Comparison of ENCODE assay signal across 8 mouse cellular contexts in genomic region chr17:55878282-55878635, GRCm38 (mm10). TPM values are rescaled to one million over a fixed set of nuclear protein-coding genes. Genes with fewer than 3 reads are reported as not detected.
A peak's percentile ranks its signal among the peaks of the same experiment; 100 is the strongest.
DNase-seq lines count a peak whose midpoint lies in the region; ATAC-seq and TF ChIP-seq lines count a peak whose summit lies in the region.
"Not testable (repeated sequence)": the region's sequence is repeated elsewhere in the genome, so short reads cannot be mapped to it uniquely, and the experiment has no call there.

No protein-coding gene starts in this region.

- not testable (repeated sequence) for ATAC-seq in forebrain, embryonic 14.5 days; hindbrain, embryonic 12.5 days (ENCODE audit: low FRiP score); stomach, embryonic 16.5 days (ENCODE audit: insufficient read depth, low FRiP score)

- TF ChIP-seq POLR2A in lung, adult 2 months (IDR thresholded peaks at IDR 0.05; ENCODE audit: borderline replicate concordance, extremely low read depth, low read depth, low read length): not testable (repeated sequence)

- H3K27me3 ChIP-seq in E14TG2a.4 (ENCODE audit: insufficient read depth, low read length); forebrain, embryonic 14.5 days (replicated peaks; ENCODE audit: control insufficient read depth, insufficient read depth, low read length); hindbrain, embryonic 12.5 days; stomach, embryonic 16.5 days (ENCODE audit: control insufficient read depth, insufficient read depth, low read length): not testable (repeated sequence)

- peaks cover 36% of the 10 kb centered on the region for H3K9me3 ChIP-seq in E14TG2a.4 (ENCODE audit: low read length)
- H3K9me3 ChIP-seq in forebrain, embryonic 14.5 days (replicated peaks; ENCODE audit: control insufficient read depth, low read length); hindbrain, embryonic 12.5 days (replicated peaks); stomach, embryonic 16.5 days (replicated peaks; ENCODE audit: control insufficient read depth, low read length): not testable (repeated sequence)

- peak overlapping the region; percentile 83 for H3K4me3 ChIP-seq in E14TG2a.4 (replicated peaks; ENCODE audit: low read length)
- H3K4me3 ChIP-seq in forebrain, embryonic 14.5 days (ENCODE audit: low read depth, low read length): peak overlapping the region; percentile 40
- peak overlapping the region; percentile 43 for H3K4me3 ChIP-seq in hindbrain, embryonic 12.5 days
- H3K4me3 ChIP-seq in lung, adult 2 months (replicated peaks; ENCODE audit: extremely low read depth, low read depth, low read length): peak overlapping the region; percentile 33
- peak overlapping the region; percentile 55 for H3K4me3 ChIP-seq in stomach, embryonic 16.5 days (replicated peaks; ENCODE audit: low read length)

- H3K9ac ChIP-seq in forebrain, embryonic 14.5 days (ENCODE audit: low read length): peak overlapping the region; percentile 51
- H3K9ac ChIP-seq in hindbrain, embryonic 12.5 days: peak overlapping the region; percentile 58
- H3K9ac ChIP-seq in stomach, embryonic 16.5 days (ENCODE audit: low read length): peak overlapping the region; percentile 65

- TF ChIP-seq CTCF in E14TG2a.4 (conservative IDR thresholded peaks at IDR 0.05; ENCODE audit: low read length); lung, adult 2 months (IDR thresholded peaks at IDR 0.05; ENCODE audit: insufficient read depth, low read length): not testable (repeated sequence)

- H3K27ac ChIP-seq in forebrain, embryonic 14.5 days (ENCODE audit: low read depth, low read length): not testable (repeated sequence)
- H3K27ac ChIP-seq in hindbrain, embryonic 12.5 days: peak overlapping the region; percentile 40; the same call in 1 of the 2 replicates
- peak overlapping the region; percentile 91 for H3K27ac ChIP-seq in stomach, embryonic 16.5 days (ENCODE audit: low read length)

- under 1% methylated on average over 6 of the region's 8 CpGs for WGBS in forebrain, embryonic 14.5 days
- WGBS in hindbrain, embryonic 12.5 days: 2% methylated on average over 7 of the region's 8 CpGs
- 0% methylated on average over 6 of the region's 8 CpGs for WGBS in lung, adult 2 months
- 0% methylated on average over 6 of the region's 8 CpGs for WGBS in stomach, embryonic 16.5 days

- not testable (repeated sequence) for H3K36me3 ChIP-seq in E14TG2a.4 (ENCODE audit: insufficient read depth, low read length); forebrain, embryonic 14.5 days (ENCODE audit: control insufficient read depth, insufficient read depth, low read length); hindbrain, embryonic 12.5 days; stomach, embryonic 16.5 days (ENCODE audit: control insufficient read depth, insufficient read depth, low read length)

- peak overlapping the region; percentile 58 for H3K4me2 ChIP-seq in forebrain, embryonic 14.5 days (ENCODE audit: low read length)
- peak overlapping the region; percentile 60 for H3K4me2 ChIP-seq in hindbrain, embryonic 12.5 days (replicated peaks)
- H3K4me2 ChIP-seq in stomach, embryonic 16.5 days (ENCODE audit: low read depth, low read length): peak overlapping the region; percentile 70

- H3K4me1 ChIP-seq in E14TG2a.4 (replicated peaks; ENCODE audit: low read depth, low read length): peaks cover 16% of the 10 kb centered on the region
- not testable (repeated sequence) for H3K4me1 ChIP-seq in forebrain, embryonic 14.5 days (ENCODE audit: control insufficient read depth, insufficient read depth, low read length); lung, adult 2 months (ENCODE audit: control insufficient read depth, insufficient read depth, low read length); stomach, embryonic 16.5 days (ENCODE audit: control insufficient read depth, insufficient read depth, low read length)
- H3K4me1 ChIP-seq in hindbrain, embryonic 12.5 days: peaks cover 12% of the 10 kb centered on the region; the same call in 1 of the 2 replicates

- DNase-seq in cerebellum, postnatal 10 days: peak; percentile 21 to 35
- DNase-seq in forebrain, embryonic 14.5 days (ENCODE audit: low spot score): peak; percentile 14
- peak; percentile 15 for DNase-seq in layer of hippocampus, adult 11-12 months (ENCODE audit: low spot score)
- not testable (repeated sequence) for DNase-seq in lung, adult 2 months
- DNase-seq in neural tube, embryonic 10.5 days (ENCODE audit: extremely low spot score, low spot score): peak; percentile 24

RNA-seq across cellular contexts. Expression of gene Zfp119a, which starts 0.5 kb away (rescaled TPM):
- polyA plus RNA-seq in forebrain, embryonic 14.5 days (2014; fragmentation: Nextera tagmentation; extraction: Ambion mirVana): 9.9 and 12.5 TPM in 2 replicates
- 11.0 and 11.4 TPM in 2 replicates for polyA plus RNA-seq in hindbrain, embryonic 12.5 days (2016; fragmentation: Nextera tagmentation; extraction: Ambion mirVana)
- polyA plus RNA-seq in lung, adult 2 months (2012; rRNA removed): 0.35 and 0.90 TPM in 2 replicates
- 9.0 and 10.7 TPM in 2 replicates for polyA plus RNA-seq in stomach, embryonic 16.5 days (2015; fragmentation: Nextera tagmentation; extraction: Ambion mirVana)

RNA-seq across cellular contexts. Expression of gene Zfp959, which starts 13.6 kb away (rescaled TPM):
- 16.1 and 16.9 TPM in 2 replicates for polyA plus RNA-seq in forebrain, embryonic 14.5 days (2014; fragmentation: Nextera tagmentation; extraction: Ambion mirVana)
- 13.0 and 15.1 TPM in 2 replicates for polyA plus RNA-seq in hindbrain, embryonic 12.5 days (2016; fragmentation: Nextera tagmentation; extraction: Ambion mirVana)
- 0.96 and 1.2 TPM in 2 replicates for polyA plus RNA-seq in lung, adult 2 months (2012; rRNA removed)
- 12.6 and 13.2 TPM in 2 replicates for polyA plus RNA-seq in stomach, embryonic 16.5 days (2015; fragmentation: Nextera tagmentation; extraction: Ambion mirVana)

Comparison
In these comparisons a context has a peak if more than half of its experiments do, and no peak if none do; other contexts are left out.
1. H3K4me3 ChIP-seq: peak in every context shown above with its lines; median percentile 83 in E14TG2a.4; 55 in stomach, embryonic 16.5 days; 43 in hindbrain, embryonic 12.5 days; 40 in forebrain, embryonic 14.5 days; 33 in lung, adult 2 months.